Mouse (Mus musculus) liver, embryonic 15.5 days (tissue): ENCODE measurements around the gene Mr1. TPM values are rescaled to one million over a fixed set of nuclear protein-coding genes. Genes with fewer than 3 reads are reported as not detected.

Source experiments
- ATAC-seq: fragments of 200-750 bp; cut with Nextera tagmentation; 2 replicates; pipeline ENCODE4 v1.8.0; 2017; ENCODE audit warnings: moderate number of reproducible peaks, mild to moderate bottlenecking, moderate library complexity; ENCODE audit not compliant: insufficient read depth
- H3K27ac ChIP-seq: fragments of 300-500 bp; sonication (generic); replicated peaks from 2 replicates; pipeline ENCODE4 v1.5.1; 2015; ENCODE audit warnings: mild to moderate bottlenecking, inconsistent platforms
- H3K27me3 ChIP-seq: fragments of 300-500 bp; sonication (generic); 2 replicates; pipeline ENCODE4 v1.6.1; 2015; ENCODE audit warnings: mild to moderate bottlenecking, inconsistent platforms
- H3K36me3 ChIP-seq: fragments of 300-500 bp; sonication (generic); replicated peaks from 2 replicates; pipeline ENCODE4 v1.6.1; 2015; ENCODE audit warnings: moderate library complexity, mild to moderate bottlenecking, inconsistent platforms
- H3K4me1 ChIP-seq: fragments of 300-500 bp; sonication (generic); replicated peaks from 2 replicates; pipeline ENCODE4 v1.6.1; 2015; ENCODE audit warnings: inconsistent platforms
- H3K4me2 ChIP-seq: fragments of 300-500 bp; sonication (generic); 2 replicates; pipeline ENCODE4 v1.6.1; 2015; ENCODE audit warnings: moderate library complexity, mild to moderate bottlenecking, inconsistent platforms
- H3K4me3 ChIP-seq: fragments of 300-500 bp; sonication (generic); replicated peaks from 2 replicates; pipeline ENCODE4 v1.5.1; 2015; ENCODE audit warnings: mild to moderate bottlenecking, inconsistent platforms
- H3K9ac ChIP-seq: fragments of 300-500 bp; sonication (generic); 2 replicates; pipeline ENCODE4 v1.6.1; 2015; ENCODE audit warnings: moderate library complexity, mild to moderate bottlenecking, inconsistent platforms
- H3K9me3 ChIP-seq: fragments of 300-500 bp; sonication (generic); replicated peaks from 2 replicates; pipeline ENCODE4 v1.6.1; 2016; ENCODE audit warnings: inconsistent platforms
- WGBS: fragments of 180-500 bp; shearing (Covaris S2); methylation state at CpG from one replicate; pipeline ENCODE4 v1.1.7; 2015; ENCODE audit warnings: mixed read lengths; ENCODE audit not compliant: insufficient replicate concordance; 5-methylcytosine and 5-hydroxymethylcytosine counted together
- polyA plus RNA-seq: library from polyadenylated mRNA; unstranded; fragments of >200 nt; fragmentation: Nextera tagmentation; extraction: Ambion mirVana; gene quantifications from 2 replicates; pipeline ENCODE4 v1.2.1, GENCODE M21; 2015

Gene Mr1
- polyA plus RNA-seq, 1 experiment from 2014 or later: 0.76 TPM

- no peak for ATAC-seq
- Histone ChIP-seq H3K4me2 (no peak overlapping the region), H3K9ac (no peak overlapping the region), H3K27me3 (no peaks in the 10 kb centered on the region), H3K4me1 (peaks cover 45% of the 10 kb centered on the region), H3K9me3 (no peaks in the 10 kb centered on the region), H3K27ac (no peak overlapping the region), H3K36me3 (peaks cover 4% of the 10 kb centered on the region; the same call in 1 of the 2 replicates), H3K4me3 (no peak overlapping the region)
- 73% methylated on average over 9 of the region's 9 CpGs for WGBS
Observed at GRCm38 (mm10) chr1:155093971-155094707, 52.5 kb downstream of the Mr1 start.

DNA sequence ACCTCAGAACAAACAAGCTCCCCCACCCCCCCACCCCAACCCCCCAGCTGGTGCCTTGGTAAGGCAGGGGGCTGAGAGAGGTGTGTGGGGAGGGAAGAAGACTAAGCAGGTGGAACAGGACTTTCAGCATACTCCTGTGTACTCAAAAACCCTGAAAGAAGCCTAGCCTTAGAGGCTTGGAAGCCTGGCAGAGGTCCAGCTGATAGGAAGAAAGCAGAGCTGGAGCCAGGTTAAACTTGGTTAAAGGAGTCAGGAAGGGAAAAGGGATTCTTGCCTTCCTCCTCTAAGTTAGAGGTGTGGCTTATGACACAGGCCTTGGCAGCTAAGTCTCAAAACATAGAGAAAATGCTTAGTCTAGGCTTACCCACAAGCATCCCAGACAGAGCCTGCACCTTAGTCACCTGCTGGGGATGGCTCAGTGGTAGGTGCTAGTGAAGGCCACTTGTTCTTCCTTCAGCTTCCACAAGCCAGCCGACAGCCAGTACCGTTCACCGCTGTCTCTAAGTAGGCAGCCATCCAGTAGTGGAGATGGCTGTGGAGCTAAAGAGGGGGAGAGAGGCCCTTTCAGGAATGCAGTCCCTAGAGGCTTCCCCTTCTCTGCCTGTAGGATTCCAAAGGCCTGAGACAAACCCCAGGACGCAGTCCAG is 53.3 kb downstream of the Mr1 start:
- no peaks in the 10 kb centered on the region for H3K9me3 ChIP-seq

GRCm38 (mm10) chr1:155091842-155092800 is 54.5 kb downstream of the Mr1 start:
- ATAC-seq: no peak
- peaks cover 42% of the 10 kb centered on the region for H3K4me1 ChIP-seq
- H3K36me3 ChIP-seq: peaks cover 4% of the 10 kb centered on the region; the same call in 1 of the 2 replicates
- H3K4me3 ChIP-seq: no peak overlapping the region
- H3K27me3 ChIP-seq: 0 out of 2 replicates have a peak, but pooled peaks cover 7% of the 10 kb centered on the region
- 40% methylated on average over 14 of the region's 14 CpGs for WGBS
- no peak overlapping the region for H3K4me2 ChIP-seq
- no peak overlapping the region for H3K9ac ChIP-seq
- no peak overlapping the region for H3K27ac ChIP-seq
- no peaks in the 10 kb centered on the region for H3K9me3 ChIP-seq

More for the DNA sequence above, 53.3 kb downstream of the Mr1 start:
- H3K27me3 ChIP-seq: no peaks in the 10 kb centered on the region
- H3K27ac ChIP-seq: no peak overlapping the region
- H3K9ac ChIP-seq: no peak overlapping the region
- H3K4me3 ChIP-seq: no peak overlapping the region
- H3K36me3 ChIP-seq: peaks cover 4% of the 10 kb centered on the region; the same call in 1 of the 2 replicates
- no peak for ATAC-seq
- H3K4me2 ChIP-seq: no peak overlapping the region
- 81% methylated on average over 4 of the region's 4 CpGs for WGBS
- peaks cover 45% of the 10 kb centered on the region for H3K4me1 ChIP-seq

DNA sequence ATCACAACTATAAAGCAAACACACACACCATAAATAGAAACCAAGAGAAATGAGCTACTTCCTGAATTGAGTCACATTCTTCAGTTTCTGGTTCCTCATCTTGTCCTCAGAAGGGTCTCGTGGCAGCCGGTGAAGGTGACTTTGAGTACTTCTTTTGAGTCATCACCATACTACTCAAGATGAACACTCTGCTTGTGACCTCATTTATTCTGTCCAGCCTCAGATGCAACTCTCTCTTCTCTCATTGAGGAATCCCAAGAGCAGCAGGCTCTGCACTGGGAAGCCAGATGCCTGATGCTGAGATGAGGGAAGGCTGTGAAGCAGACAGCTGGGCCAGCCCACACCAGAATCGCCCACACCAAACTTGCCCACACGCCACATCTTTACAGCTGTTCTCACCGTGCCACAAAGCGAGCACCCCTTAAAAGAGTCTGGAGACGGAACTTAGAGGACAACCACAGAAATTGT is 55.2 kb downstream of the Mr1 start:
- ATAC-seq: no peak
- Histone ChIP-seq H3K27me3 (peaks cover 11% of the 10 kb centered on the region; the same call in 1 of the 2 replicates), H3K36me3 (peaks cover 4% of the 10 kb centered on the region; the same call in 1 of the 2 replicates), H3K4me2 (no peak overlapping the region), H3K27ac (no peak overlapping the region), H3K9me3 (no peaks in the 10 kb centered on the region), H3K4me3 (no peak overlapping the region), H3K4me1 (peaks cover 44% of the 10 kb centered on the region), H3K9ac (no peak overlapping the region)
- WGBS: 45% methylated on average over 7 of the region's 7 CpGs

- no peak for ATAC-seq
- WGBS: 42% methylated on average over 1 of the region's 1 CpGs
Observed at GRCm38 (mm10) chr1:155090736-155091135, 55.9 kb downstream of the Mr1 start.

GRCm38 (mm10) chr1:155090327-155090726 is 56.3 kb downstream of the Mr1 start:
- Histone ChIP-seq H3K27ac (no peak overlapping the region), H3K27me3 (peaks cover 20% of the 10 kb centered on the region; the same call in 1 of the 2 replicates), H3K36me3 (peaks cover 4% of the 10 kb centered on the region; the same call in 1 of the 2 replicates), H3K4me2 (no peak overlapping the region), H3K9me3 (no peaks in the 10 kb centered on the region), H3K9ac (no peak overlapping the region), H3K4me1 (peaks cover 45% of the 10 kb centered on the region), H3K4me3 (no peak overlapping the region)
- WGBS: 85% methylated on average over 7 of the region's 7 CpGs
- no peak for ATAC-seq

More at GRCm38 (mm10) chr1:155090736-155091135, 55.9 kb downstream of the Mr1 start:
- H3K27ac ChIP-seq: no peak overlapping the region
- peaks cover 45% of the 10 kb centered on the region for H3K4me1 ChIP-seq
- no peak overlapping the region for H3K9ac ChIP-seq
- H3K27me3 ChIP-seq: peaks cover 16% of the 10 kb centered on the region; the same call in 1 of the 2 replicates
- no peaks in the 10 kb centered on the region for H3K9me3 ChIP-seq
- peaks cover 4% of the 10 kb centered on the region; the same call in 1 of the 2 replicates for H3K36me3 ChIP-seq
- no peak overlapping the region for H3K4me2 ChIP-seq
- H3K4me3 ChIP-seq: no peak overlapping the region

DNA sequence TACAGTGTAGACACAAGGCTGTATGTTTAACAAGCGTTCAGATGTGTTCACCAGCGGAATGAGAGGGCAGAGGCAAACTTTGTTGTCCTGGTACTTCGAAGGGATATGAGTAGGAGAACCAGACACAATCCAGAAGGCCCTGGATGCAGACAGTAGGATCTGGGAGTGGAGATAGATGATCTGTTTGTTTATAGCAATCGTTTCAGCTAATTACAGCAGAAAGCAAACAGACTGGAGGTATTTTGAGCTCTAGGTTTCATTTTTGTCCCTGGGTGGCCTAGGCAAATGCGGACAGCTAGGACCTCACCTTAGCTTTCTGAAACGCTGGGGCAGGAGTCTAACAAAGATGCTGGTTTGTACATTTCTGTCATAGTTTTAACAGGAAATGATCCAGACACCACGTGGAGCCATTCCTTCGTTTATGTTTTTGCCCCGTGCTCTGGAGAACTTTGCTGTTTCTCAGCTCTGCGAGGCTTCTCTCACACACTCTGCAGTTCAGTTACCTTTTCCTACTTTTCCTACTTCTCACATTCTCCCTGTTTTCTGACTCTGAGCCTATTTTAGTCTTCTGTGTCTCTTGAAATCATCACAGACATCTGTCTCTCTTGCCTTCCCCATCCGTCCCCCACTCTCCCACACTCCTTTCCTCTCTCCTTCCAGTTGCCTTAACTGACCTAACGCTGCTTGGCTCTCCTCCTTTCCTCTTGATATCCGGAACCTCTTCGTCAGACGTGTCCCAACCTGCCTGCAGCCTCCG is 57.6 kb downstream of the Mr1 start:
- no peak overlapping the region for H3K9ac ChIP-seq
- no peak overlapping the region for H3K27ac ChIP-seq
- H3K27me3 ChIP-seq: peaks cover 31% of the 10 kb centered on the region
- peaks cover 52% of the 10 kb centered on the region for H3K4me1 ChIP-seq
- no peaks in the 10 kb centered on the region for H3K9me3 ChIP-seq
- 47% methylated on average over 16 of the region's 16 CpGs for WGBS
- no peak overlapping the region for H3K4me3 ChIP-seq
- no peak overlapping the region for H3K4me2 ChIP-seq
- ATAC-seq: no peak
- no peaks in the 10 kb centered on the region for H3K36me3 ChIP-seq

DNA sequence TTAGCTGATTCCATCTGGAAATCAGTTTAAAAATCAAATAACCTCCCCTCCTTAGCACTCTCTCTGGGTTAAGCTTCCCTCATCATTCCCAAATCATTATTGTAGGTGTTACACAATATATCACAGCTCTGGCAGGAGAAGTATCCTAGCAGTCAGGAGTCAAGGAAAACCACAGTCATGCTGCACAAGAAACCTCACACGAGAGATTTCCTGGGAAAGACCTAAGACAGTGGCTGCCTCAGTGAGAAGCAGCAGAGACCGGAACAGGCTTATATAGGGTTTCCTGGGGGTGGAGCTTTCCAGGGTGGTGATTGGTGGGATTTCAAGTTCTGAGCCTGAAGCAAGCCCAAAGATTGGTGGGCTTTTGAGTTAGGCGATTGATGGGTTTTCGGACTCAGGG is 58.6 kb downstream of the Mr1 start:
- 68% methylated on average over 4 of the region's 4 CpGs for WGBS
- H3K27ac ChIP-seq: no peak overlapping the region
- H3K9me3 ChIP-seq: no peaks in the 10 kb centered on the region
- no peak overlapping the region for H3K4me2 ChIP-seq
- peaks cover 58% of the 10 kb centered on the region for H3K4me1 ChIP-seq
- peaks cover 41% of the 10 kb centered on the region for H3K27me3 ChIP-seq
- no peaks in the 10 kb centered on the region for H3K36me3 ChIP-seq
- H3K9ac ChIP-seq: no peak overlapping the region
- ATAC-seq: no peak
- no peak overlapping the region for H3K4me3 ChIP-seq

GRCm38 (mm10) chr1:155086893-155087292 is 59.7 kb downstream of the Mr1 start:
- H3K27me3 ChIP-seq: peaks cover 53% of the 10 kb centered on the region
- no peak overlapping the region for H3K9ac ChIP-seq
- no peaks in the 10 kb centered on the region for H3K36me3 ChIP-seq
- no peak overlapping the region for H3K27ac ChIP-seq
- 8% methylated on average over 4 of the region's 4 CpGs for WGBS
- H3K9me3 ChIP-seq: no peaks in the 10 kb centered on the region
- H3K4me1 ChIP-seq: peaks cover 53% of the 10 kb centered on the region
- H3K4me2 ChIP-seq: no peak overlapping the region
- H3K4me3 ChIP-seq: no peak overlapping the region
- ATAC-seq: no peak

GRCm38 (mm10) chr1:155086416-155086815 is 60.2 kb downstream of the Mr1 start:
- no peak for ATAC-seq
- Histone ChIP-seq H3K9me3 (no peaks in the 10 kb centered on the region), H3K27me3 (peaks cover 57% of the 10 kb centered on the region), H3K4me3 (no peak overlapping the region), H3K27ac (no peak overlapping the region), H3K9ac (no peak overlapping the region), H3K4me1 (peaks cover 49% of the 10 kb centered on the region), H3K4me2 (no peak overlapping the region), H3K36me3 (no peaks in the 10 kb centered on the region)
- 29% methylated on average over 7 of the region's 7 CpGs for WGBS
